Mouse (Mus musculus) forebrain, embryonic 12.5 days (tissue): ENCODE results near the gene Ccdc183. TPM values are rescaled to one million over a fixed set of nuclear protein-coding genes. Genes with fewer than 3 reads are reported as not detected.

ENCODE experiments used
- ATAC-seq: fragments of 200-750 bp; cut with Nextera tagmentation; 2 replicates; pipeline ENCODE4 v1.8.0; 2017; ENCODE audit warnings: moderate TSS enrichment; ENCODE audit not compliant: low FRiP score
- H3K27ac ChIP-seq: fragments of 300-500 bp; sonication (generic); 2 replicates; pipeline ENCODE4 v1.5.1; 2016; ENCODE audit warnings: mild to moderate bottlenecking
- H3K27me3 ChIP-seq: fragments of 300-500 bp; sonication (generic); 2 replicates; pipeline ENCODE4 v1.6.1; 2016; ENCODE audit warnings: mild to moderate bottlenecking
- H3K36me3 ChIP-seq: fragments of 300-500 bp; sonication (generic); replicated peaks from 2 replicates; pipeline ENCODE4 v1.6.1; 2016; ENCODE audit warnings: mild to moderate bottlenecking
- H3K4me1 ChIP-seq: fragments of 300-500 bp; sonication (generic); 2 replicates; pipeline ENCODE4 v1.6.1; 2016
- H3K4me2 ChIP-seq: fragments of 300-500 bp; sonication (generic); 2 replicates; pipeline ENCODE4 v1.6.1; 2016; ENCODE audit warnings: mild to moderate bottlenecking, moderate library complexity
- H3K4me3 ChIP-seq: fragments of 300-500 bp; sonication (generic); replicated peaks from 2 replicates; pipeline ENCODE4 v1.5.1; 2016; ENCODE audit warnings: mild to moderate bottlenecking
- H3K9ac ChIP-seq: fragments of 300-500 bp; sonication (generic); 2 replicates; pipeline ENCODE4 v1.6.1; 2016; ENCODE audit warnings: mild to moderate bottlenecking
- H3K9me3 ChIP-seq: fragments of 300-500 bp; sonication (generic); 2 replicates; pipeline ENCODE4 v1.6.1; 2016
- WGBS: fragments of 180-500 bp; shearing (Covaris S2); methylation state at CpG from one replicate; pipeline ENCODE4 v1.1.7; 2016; 5-methylcytosine and 5-hydroxymethylcytosine counted together
- polyA plus RNA-seq: library from polyadenylated mRNA; unstranded; fragments of >200 nt; fragmentation: Nextera tagmentation; extraction: Ambion mirVana; gene quantifications from 2 replicates; pipeline ENCODE4 v1.2.1, GENCODE M21; 2016

Ccdc183 gene
- polyA plus RNA-seq, 1 experiment from 2014 or later: 0.22 TPM

DNA sequence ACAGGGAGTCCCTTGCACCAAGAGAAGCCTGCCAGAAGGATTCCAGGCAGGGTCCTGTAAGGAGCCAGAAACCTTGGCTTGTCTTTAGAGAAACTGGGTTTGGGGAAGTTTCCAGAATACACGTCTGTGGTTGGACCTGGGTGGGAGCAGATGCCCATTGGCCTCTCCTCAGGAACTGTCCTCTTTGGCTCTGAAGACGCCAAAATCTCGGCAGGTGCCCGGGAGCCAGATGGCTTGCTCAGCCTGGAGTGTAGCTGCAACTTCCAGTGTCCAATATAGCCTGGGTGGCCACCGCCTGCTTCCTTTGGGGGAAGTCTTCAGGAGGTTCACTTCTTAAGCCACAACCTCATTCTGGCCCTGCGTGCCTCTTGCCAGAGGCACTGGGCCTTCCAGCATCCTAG lies 35.6 kb downstream of the Ccdc183 start:
- Histone ChIP-seq H3K4me1 (peaks cover 49% of the 10 kb centered on the region), H3K9me3 (no peaks in the 10 kb centered on the region), H3K36me3 (peaks cover 41% of the 10 kb centered on the region), H3K27me3 (peaks cover 46% of the 10 kb centered on the region), H3K4me2 (no peak overlapping the region), H3K27ac (no peak overlapping the region), H3K9ac (no peak overlapping the region), H3K4me3 (no peak overlapping the region)
- 0 out of 2 replicates have a peak, but pooled peaks have one; percentile 0 for ATAC-seq
- 35% methylated on average over 6 of the region's 6 CpGs for WGBS

- WGBS: 8% methylated on average over 19 of the region's 19 CpGs
- H3K9me3 ChIP-seq: no peaks in the 10 kb centered on the region
- H3K4me3 ChIP-seq: peak within 1 kb of the TSS; percentile 38
- peaks cover 49% of the 10 kb centered on the region for H3K4me1 ChIP-seq
- peak; percentile 64 for ATAC-seq
- peak within 1 kb of the TSS; percentile 33; the same call in 1 of the 2 replicates for H3K9ac ChIP-seq
- H3K36me3 ChIP-seq: peaks cover 36% of the 10 kb centered on the region
- H3K27me3 ChIP-seq: peaks cover 51% of the 10 kb centered on the region
- no peak within 1 kb of the TSS for H3K27ac ChIP-seq
- H3K4me2 ChIP-seq: peak within 1 kb of the TSS; percentile 65
These were observed 36.1 kb downstream of the Ccdc183 start, which contains the start of gene Ajm1 for GRCm38 (mm10) chr2:25581294-25581864. Gene Ajm1, minus strand, starts transcription at chr2:25581757.

GRCm38 (mm10) chr2:25580621-25581101 lies 36.8 kb downstream of the Ccdc183 start:
- Histone ChIP-seq H3K36me3 (peaks cover 30% of the 10 kb centered on the region), H3K9ac (0 out of 2 replicates have a peak overlapping the region, but pooled peaks have one; percentile 33), H3K9me3 (no peaks in the 10 kb centered on the region), H3K4me3 (peak overlapping the region; percentile 38; the same call in 1 of the 2 replicates), H3K27me3 (peaks cover 58% of the 10 kb centered on the region), H3K27ac (no peak overlapping the region), H3K4me2 (peak overlapping the region; percentile 65; the same call in 1 of the 2 replicates), H3K4me1 (peaks cover 53% of the 10 kb centered on the region)
- WGBS: 42% methylated on average over 6 of the region's 6 CpGs
- ATAC-seq: no peak

GRCm38 (mm10) chr2:25579737-25580460 lies 37.6 kb downstream of the Ccdc183 start:
- ATAC-seq: no peak
- Histone ChIP-seq H3K4me3 (peak overlapping the region; percentile 19), H3K27me3 (peaks cover 60% of the 10 kb centered on the region), H3K9ac (no peak overlapping the region; the same call in 1 of the 2 replicates), H3K4me1 (peaks cover 58% of the 10 kb centered on the region), H3K4me2 (peak overlapping the region; percentile 32; the same call in 1 of the 2 replicates), H3K9me3 (no peaks in the 10 kb centered on the region), H3K27ac (no peak overlapping the region), H3K36me3 (peaks cover 23% of the 10 kb centered on the region)
- WGBS: 5% methylated on average over 27 of the region's 27 CpGs

- 5% methylated on average over 77 of the region's 77 CpGs for WGBS
- ATAC-seq: no peak
- H3K9me3 ChIP-seq: no peaks in the 10 kb centered on the region
- H3K27ac ChIP-seq: no peak overlapping the region
- H3K36me3 ChIP-seq: peaks cover 14% of the 10 kb centered on the region
- H3K4me3 ChIP-seq: peak overlapping the region; percentile 19
- H3K4me1 ChIP-seq: peaks cover 60% of the 10 kb centered on the region
- peak overlapping the region; percentile 7; the same call in 1 of the 2 replicates for H3K9ac ChIP-seq
- peaks cover 60% of the 10 kb centered on the region for H3K27me3 ChIP-seq
- H3K4me2 ChIP-seq: peak overlapping the region; percentile 32
These were observed 38.4 kb downstream of the Ccdc183 start for GRCm38 (mm10) chr2:25578796-25579736.

- Histone ChIP-seq H3K4me2 (peak overlapping the region; percentile 44), H3K27me3 (peaks cover 60% of the 10 kb centered on the region), H3K9ac (no peak overlapping the region; the same call in 1 of the 2 replicates), H3K4me1 (peaks cover 69% of the 10 kb centered on the region), H3K27ac (no peak overlapping the region), H3K4me3 (peak overlapping the region; percentile 30), H3K36me3 (peaks cover 6% of the 10 kb centered on the region), H3K9me3 (no peaks in the 10 kb centered on the region)
- no peak for ATAC-seq
- WGBS: 4% methylated on average over 75 of the region's 75 CpGs
These were observed 39.3 kb downstream of the Ccdc183 start for GRCm38 (mm10) chr2:25577951-25578795.

DNA sequence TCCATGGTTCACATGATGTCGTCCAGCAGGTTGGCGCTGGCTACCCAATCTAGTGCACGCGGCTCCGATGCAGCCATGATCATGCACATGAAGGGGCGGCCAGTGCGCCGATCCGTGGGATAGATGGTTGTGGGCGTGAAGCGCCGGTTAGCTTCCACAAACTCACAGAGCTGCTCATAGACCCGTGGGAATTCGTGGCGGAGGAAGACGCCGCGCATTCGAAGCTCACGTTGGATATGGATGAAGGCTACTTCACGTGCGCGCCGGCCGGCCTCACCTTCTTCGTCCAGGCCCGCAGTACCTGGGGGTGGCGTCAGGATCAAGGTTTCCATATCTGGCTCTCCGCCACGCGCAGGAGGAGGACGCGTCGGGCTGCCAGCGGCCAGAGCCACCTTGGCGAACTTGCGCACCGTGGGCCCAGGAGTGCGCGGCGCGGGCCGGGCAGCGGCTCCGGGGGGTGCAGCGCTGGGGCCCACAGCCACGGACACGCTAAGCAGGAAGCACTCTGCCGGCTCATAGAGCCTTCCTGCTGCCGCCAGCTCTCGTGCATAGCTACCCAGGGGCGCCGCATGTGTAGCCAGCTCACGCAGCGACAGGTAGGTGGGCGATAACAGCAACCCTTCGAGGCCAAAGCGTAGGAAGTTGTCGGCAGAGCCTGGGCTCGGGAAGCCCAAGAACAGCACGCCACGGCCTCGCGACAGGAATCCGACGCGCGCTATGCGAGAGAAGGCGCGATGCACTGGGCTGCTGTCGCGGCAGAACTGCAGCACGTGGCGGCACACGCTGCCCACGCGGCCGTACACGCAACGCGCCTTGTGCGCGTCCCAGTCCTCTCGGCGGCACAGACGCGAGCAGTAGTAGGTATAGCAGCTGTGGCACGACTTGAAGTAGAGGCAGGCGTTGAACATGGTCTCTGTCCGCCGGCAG lies 40.2 kb downstream of the Ccdc183 start:
- H3K4me2 ChIP-seq: peak overlapping the region; percentile 44
- WGBS: 13% methylated on average over 92 of the region's 92 CpGs
- H3K27me3 ChIP-seq: peaks cover 60% of the 10 kb centered on the region
- H3K27ac ChIP-seq: no peak overlapping the region
- no peaks in the 10 kb centered on the region; the same call in 1 of the 2 replicates for H3K36me3 ChIP-seq
- no peak overlapping the region; the same call in 1 of the 2 replicates for H3K9ac ChIP-seq
- H3K4me3 ChIP-seq: peak overlapping the region; percentile 30
- no peak for ATAC-seq
- H3K4me1 ChIP-seq: peaks cover 67% of the 10 kb centered on the region
- no peaks in the 10 kb centered on the region for H3K9me3 ChIP-seq

DNA sequence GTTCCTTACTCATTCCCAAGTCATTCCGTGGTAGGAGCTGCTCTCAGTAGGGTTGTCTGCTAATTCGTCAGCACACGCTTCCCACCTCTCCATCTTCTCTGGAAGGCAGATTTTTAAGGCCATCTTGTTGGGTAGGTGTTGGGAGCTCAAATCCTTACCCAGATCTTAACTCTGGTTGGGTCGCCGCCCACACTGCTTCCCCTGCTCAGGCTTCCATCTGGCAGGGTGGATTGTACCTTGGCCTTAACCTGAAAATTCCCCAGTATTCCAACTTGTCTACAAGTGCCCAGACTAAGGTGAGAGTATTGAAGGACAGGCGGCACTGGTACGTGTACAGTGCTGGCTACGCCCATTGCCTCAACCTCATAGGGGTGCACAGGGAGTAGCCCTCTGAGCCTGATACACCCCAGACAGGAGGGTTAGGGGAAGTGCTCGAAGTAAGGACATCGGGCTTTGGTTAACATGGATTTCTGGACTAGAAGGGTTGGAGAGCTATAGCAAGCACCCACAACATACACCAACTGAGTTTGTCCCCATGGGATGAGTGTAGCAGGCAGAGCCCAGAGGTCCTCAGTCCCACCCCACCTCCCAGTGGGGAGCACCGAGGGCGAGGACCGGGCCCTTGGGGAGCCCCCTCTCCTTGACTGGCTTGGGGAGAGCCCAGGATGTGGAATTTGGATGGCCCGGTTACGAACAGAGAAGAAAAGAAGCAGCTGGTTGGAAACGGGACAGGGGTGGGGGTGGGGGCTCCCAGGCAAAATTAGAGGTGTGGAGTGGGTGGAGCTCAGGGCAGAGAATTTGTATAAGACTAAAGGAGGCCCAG lies 41.2 kb downstream of the Ccdc183 start:
- H3K9me3 ChIP-seq: no peaks in the 10 kb centered on the region
- peak overlapping the region; percentile 74; the same call in 1 of the 2 replicates for H3K4me2 ChIP-seq
- no peak overlapping the region for H3K9ac ChIP-seq
- ATAC-seq: no peak
- peaks cover 59% of the 10 kb centered on the region for H3K4me1 ChIP-seq
- WGBS: 67% methylated on average over 16 of the region's 16 CpGs
- H3K4me3 ChIP-seq: no peak overlapping the region
- peaks cover 8% of the 10 kb centered on the region for H3K36me3 ChIP-seq
- H3K27ac ChIP-seq: no peak overlapping the region
- H3K27me3 ChIP-seq: peaks cover 58% of the 10 kb centered on the region

- H3K27ac ChIP-seq: peak overlapping the region; percentile 82
- peaks cover 14% of the 10 kb centered on the region for H3K36me3 ChIP-seq
- peak overlapping the region; percentile 61 for H3K4me3 ChIP-seq
- WGBS: 18% methylated on average over 21 of the region's 21 CpGs
- ATAC-seq: no peak; the same call in 1 of the 2 replicates
- no peaks in the 10 kb centered on the region for H3K9me3 ChIP-seq
- H3K4me1 ChIP-seq: peaks cover 55% of the 10 kb centered on the region
- H3K4me2 ChIP-seq: peak overlapping the region; percentile 74
- peaks cover 51% of the 10 kb centered on the region for H3K27me3 ChIP-seq
- peak overlapping the region; percentile 65 for H3K9ac ChIP-seq
These were observed 41.9 kb downstream of the Ccdc183 start for GRCm38 (mm10) chr2:25575432-25576027.
